ENCODE assay signal across 24 mouse cellular contexts in genomic region chr1:119480678-119481077, GRCm38 (mm10). TPM values are rescaled to one million over a fixed set of nuclear protein-coding genes. Genes with fewer than 3 reads are reported as not detected.
DNase-seq lines count a peak whose midpoint lies in the region; ATAC-seq lines count a peak whose summit lies in the region.
"Had no signal": no experiment of that assay in that cellular context is flagged by ENCODE, and none has a peak within 500 bp of the region (broad histone marks: within the 10 kb centered on the region; RNA-seq: fewer than 3 reads in every experiment).

No protein-coding gene starts in this region.

- no peaks in the 10 kb centered on the region for H3K36me3 ChIP-seq in midbrain, embryonic 11.5 days (ENCODE audit: control insufficient read depth, insufficient read depth, low read length)
- H3K36me3 ChIP-seq in midbrain, embryonic 10.5 days, result peaks cover 13% of the 10 kb centered on the region; the same call in 1 of the 2 replicates
- peaks cover 28% of the 10 kb centered on the region for H3K36me3 ChIP-seq in embryonic facial prominence, embryonic 10.5 days (replicated peaks)
- H3K36me3 ChIP-seq: hindbrain, embryonic 15.5 days had no signal

- H3K9me3 ChIP-seq in midbrain, embryonic 11.5 days (ENCODE audit: control insufficient read depth, low read length), result no peaks in the 10 kb centered on the region
- no peaks in the 10 kb centered on the region for H3K9me3 ChIP-seq in midbrain, embryonic 10.5 days (replicated peaks)
- H3K9me3 ChIP-seq in embryonic facial prominence, embryonic 10.5 days, result no peaks in the 10 kb centered on the region
- H3K9me3 ChIP-seq: embryonic facial prominence, embryonic 12.5 days; embryonic facial prominence, embryonic 15.5 days; hindbrain, embryonic 12.5 days; hindbrain, embryonic 15.5 days had no signal

- no peaks in the 10 kb centered on the region for H3K4me1 ChIP-seq in midbrain, embryonic 11.5 days (ENCODE audit: control insufficient read depth, insufficient read depth, low read length)
- H3K4me1 ChIP-seq in midbrain, embryonic 10.5 days, result no peaks in the 10 kb centered on the region
- H3K4me1 ChIP-seq in embryonic facial prominence, embryonic 10.5 days, result peaks cover 14% of the 10 kb centered on the region
- H3K4me1 ChIP-seq: embryonic facial prominence, embryonic 15.5 days; hindbrain, embryonic 12.5 days; hindbrain, embryonic 15.5 days had no signal

- no peak for ATAC-seq in midbrain, embryonic 11.5 days (ENCODE audit: low FRiP score)
- peak; percentile 36; the same call in 1 of the 2 replicates for ATAC-seq in megakaryocyte, adult 5-6 weeks (ENCODE audit: poor library complexity, severe bottlenecking)
- ATAC-seq: forebrain, embryonic 14.5 days; forebrain, postnatal 0 days had no signal

- DNase-seq in heart, adult 11 months, result peak; percentile 85
- no peak for DNase-seq in heart, adult 18-20 months
- DNase-seq in midbrain, embryonic 11.5 days (ENCODE audit: low spot score, missing footprints), result peak; percentile 37
- DNase-seq in midbrain, embryonic 10.5 days (ENCODE audit: low spot score), result no peak
- DNase-seq in embryonic facial prominence, embryonic 10.5 days (ENCODE audit: low spot score), result no peak
- DNase-seq: adrenal gland, adult 2 months; adrenal gland, postnatal 14 days; B cell, adult 2 months; cerebellum, adult 11-12 months; cerebellum, adult 8-10 months; cerebellum, postnatal 10 days; cerebellum, postnatal 36 days; forebrain, postnatal 0 days; gastrocnemius, adult 2 months; gastrocnemius, postnatal 14 days had no signal

- H3K4me3 ChIP-seq in midbrain, embryonic 11.5 days (ENCODE audit: low read depth, low read length), result no peak overlapping the region
- H3K4me3 ChIP-seq in midbrain, embryonic 10.5 days, result no peak overlapping the region
- H3K4me3 ChIP-seq in embryonic facial prominence, embryonic 10.5 days, result no peak overlapping the region
- H3K4me3 ChIP-seq: embryonic facial prominence, embryonic 12.5 days; embryonic facial prominence, embryonic 15.5 days; gastrocnemius, adult 2 months; hindbrain, embryonic 12.5 days; hindbrain, embryonic 15.5 days had no signal

- H3K4me2 ChIP-seq in midbrain, embryonic 11.5 days, result no peak overlapping the region
- H3K4me2 ChIP-seq: embryonic facial prominence, embryonic 12.5 days; embryonic facial prominence, embryonic 15.5 days; heart, embryonic 11.5 days; hindbrain, embryonic 12.5 days; hindbrain, embryonic 15.5 days had no signal

- no peak overlapping the region for H3K27ac ChIP-seq in midbrain, embryonic 11.5 days (ENCODE audit: low read depth, low read length)
- no peak overlapping the region for H3K27ac ChIP-seq in midbrain, embryonic 10.5 days (replicated peaks)
- H3K27ac ChIP-seq in embryonic facial prominence, embryonic 10.5 days (replicated peaks), result no peak overlapping the region
- H3K27ac ChIP-seq: embryonic facial prominence, embryonic 12.5 days; embryonic facial prominence, embryonic 15.5 days; gastrocnemius, adult 2 months; hindbrain, embryonic 12.5 days; hindbrain, embryonic 15.5 days had no signal

- no peaks in the 10 kb centered on the region for H3K27me3 ChIP-seq in midbrain, embryonic 11.5 days (ENCODE audit: control insufficient read depth, insufficient read depth, low read length)
- H3K27me3 ChIP-seq in midbrain, embryonic 10.5 days (ENCODE audit: low read depth, poor library complexity, severe bottlenecking), result no peaks in the 10 kb centered on the region
- H3K27me3 ChIP-seq in embryonic facial prominence, embryonic 10.5 days (replicated peaks; ENCODE audit: low read depth, poor library complexity, severe bottlenecking), result no peaks in the 10 kb centered on the region
- H3K27me3 ChIP-seq: embryonic facial prominence, embryonic 12.5 days; embryonic facial prominence, embryonic 15.5 days; hindbrain, embryonic 12.5 days; hindbrain, embryonic 15.5 days had no signal

- no peak overlapping the region for H3K9ac ChIP-seq in midbrain, embryonic 11.5 days (ENCODE audit: low read length)
- H3K9ac ChIP-seq: embryonic facial prominence, embryonic 12.5 days; embryonic facial prominence, embryonic 15.5 days; forebrain, postnatal 0 days; hindbrain, embryonic 12.5 days; hindbrain, embryonic 15.5 days had no signal

- 92% methylated on average over 8 of the region's 8 CpGs for WGBS in midbrain, embryonic 11.5 days
- 93% methylated on average over 8 of the region's 8 CpGs for WGBS in midbrain, embryonic 10.5 days
- WGBS in embryonic facial prominence, embryonic 10.5 days, result 96% methylated on average over 8 of the region's 8 CpGs

RNA-seq across cellular contexts. Expression of gene Ralb, which starts 23.9 kb away (rescaled TPM):
- total RNA-seq in heart, adult 18-20 months (2021), result 10 to 100 TPM; 25.0 to 27.9 TPM
- 73.7 and 75.2 TPM in 2 replicates for polyA plus RNA-seq in midbrain, embryonic 11.5 days (2014; fragmentation: Nextera tagmentation; extraction: Ambion mirVana)
- 89.2 and 93.2 TPM in 2 replicates for polyA plus RNA-seq in midbrain, embryonic 10.5 days (2016; fragmentation: Nextera tagmentation; extraction: Ambion mirVana)
- total RNA-seq in megakaryocyte, adult 5-6 weeks (2015), result 33.8 and 33.9 TPM in 2 replicates
- total RNA-seq in megakaryocyte, adult 5-6 weeks (2017), result 67.8 and 72.4 TPM in 2 replicates
- 103 and 113 TPM in 2 replicates for polyA plus RNA-seq in embryonic facial prominence, embryonic 10.5 days (2016; fragmentation: Nextera tagmentation; extraction: Ambion mirVana)

RNA-seq across cellular contexts. Expression of gene Tmem185b, which starts 45.3 kb away (rescaled TPM):
- total RNA-seq in heart, adult 18-20 months (2021), result 10 to 100 TPM; 13.5 to 15.6 TPM
- 22.2 and 23.6 TPM in 2 replicates for polyA plus RNA-seq in midbrain, embryonic 11.5 days (2014; fragmentation: Nextera tagmentation; extraction: Ambion mirVana)
- polyA plus RNA-seq in midbrain, embryonic 10.5 days (2016; fragmentation: Nextera tagmentation; extraction: Ambion mirVana), result 21.7 and 24.1 TPM in 2 replicates
- 24.9 and 25.0 TPM in 2 replicates for total RNA-seq in megakaryocyte, adult 5-6 weeks (2015)
- 14.6 and 19.3 TPM in 2 replicates for total RNA-seq in megakaryocyte, adult 5-6 weeks (2017)
- 20.7 and 21.0 TPM in 2 replicates for polyA plus RNA-seq in embryonic facial prominence, embryonic 10.5 days (2016; fragmentation: Nextera tagmentation; extraction: Ambion mirVana)

RNA-seq across cellular contexts. Expression of gene Inhbb, which starts 58.6 kb away (rescaled TPM):
- total RNA-seq in heart, adult 18-20 months (2021), result 1 to 10 TPM; 1.2 to 1.4 TPM
- polyA plus RNA-seq in midbrain, embryonic 11.5 days (2014; fragmentation: Nextera tagmentation; extraction: Ambion mirVana), result 0.37 and 0.51 TPM in 2 replicates
- 0.25 and 0.50 TPM in 2 replicates for polyA plus RNA-seq in midbrain, embryonic 10.5 days (2016; fragmentation: Nextera tagmentation; extraction: Ambion mirVana)
- total RNA-seq in megakaryocyte, adult 5-6 weeks (2015), result not detected in 2 replicates
- total RNA-seq in megakaryocyte, adult 5-6 weeks (2017), result not detected in 2 replicates
- 0.10 and 0.24 TPM in 2 replicates for polyA plus RNA-seq in embryonic facial prominence, embryonic 10.5 days (2016; fragmentation: Nextera tagmentation; extraction: Ambion mirVana)
- total RNA-seq: hematopoietic stem cell, adult 5-6 weeks; MEL had no signal

Comparison
In these comparisons a context has a peak if more than half of its experiments do, and no peak if none do; other contexts are left out.
1. DNase-seq: peak in heart, adult 11 months (single experiment) and midbrain, embryonic 11.5 days (single experiment); none in heart, adult 18-20 months (0 of 2), midbrain, embryonic 10.5 days (single experiment) and embryonic facial prominence, embryonic 10.5 days (single experiment).